Comparison of ENCODE assay signal across 7 mouse cellular contexts in the genomic region with DNA sequence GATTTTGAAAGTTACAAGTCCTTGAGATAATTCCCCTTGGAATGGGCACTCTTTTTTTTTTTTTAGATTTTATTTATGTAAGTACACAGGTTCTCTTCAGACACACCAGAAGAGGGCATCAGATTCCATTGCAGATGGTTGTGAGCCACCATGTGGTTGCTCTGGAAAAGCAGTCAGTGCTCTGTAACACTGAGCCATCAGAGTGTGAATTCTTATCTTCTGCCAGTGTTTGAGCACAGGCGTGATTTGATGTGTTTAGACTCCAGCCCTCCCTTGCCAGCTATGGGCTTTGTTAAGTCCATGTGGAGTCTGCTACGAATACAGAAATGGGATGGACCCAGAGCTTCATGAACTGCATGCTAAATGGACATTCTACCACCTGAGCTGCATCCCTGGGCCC. TPM values are rescaled to one million over a fixed set of nuclear protein-coding genes. Genes with fewer than 3 reads are reported as not detected.
A peak's percentile ranks its signal among the peaks of the same experiment; 100 is the strongest.
DNase-seq lines count a peak whose midpoint lies in the region; ATAC-seq lines count a peak whose summit lies in the region.

No protein-coding gene starts in this region.

- H3K4me3 ChIP-seq in forebrain, embryonic 16.5 days (replicated peaks; ENCODE audit: low read length): peak overlapping the region; percentile 88
- peak overlapping the region; percentile 85 for H3K4me3 ChIP-seq in neural tube, embryonic 11.5 days (ENCODE audit: low read depth, low read length)

- H3K36me3 ChIP-seq in forebrain, embryonic 16.5 days (ENCODE audit: control insufficient read depth, insufficient read depth): no peaks in the 10 kb centered on the region
- no peaks in the 10 kb centered on the region for H3K36me3 ChIP-seq in neural tube, embryonic 11.5 days (ENCODE audit: control insufficient read depth, insufficient read depth, low read length)

- H3K27ac ChIP-seq in forebrain, embryonic 16.5 days (ENCODE audit: low read length): 0 out of 2 replicates have a peak overlapping the region, but pooled peaks have one; percentile 27
- no peak overlapping the region for H3K27ac ChIP-seq in neural tube, embryonic 11.5 days (ENCODE audit: low read depth, low read length)

- ATAC-seq in forebrain, embryonic 16.5 days: no peak
- no peak for ATAC-seq in neural tube, embryonic 11.5 days (ENCODE audit: insufficient read depth, low FRiP score, low TSS enrichment)

- no peaks in the 10 kb centered on the region for H3K9me3 ChIP-seq in forebrain, embryonic 16.5 days (ENCODE audit: control insufficient read depth, low read length)
- H3K9me3 ChIP-seq in neural tube, embryonic 11.5 days (ENCODE audit: control insufficient read depth, low read length): no peaks in the 10 kb centered on the region

- H3K4me2 ChIP-seq in forebrain, embryonic 16.5 days (ENCODE audit: low read length): peak overlapping the region; percentile 80
- H3K4me2 ChIP-seq in neural tube, embryonic 11.5 days (ENCODE audit: low read depth): peak overlapping the region; percentile 89

- WGBS in forebrain, embryonic 16.5 days: 14% methylated on average over 2 of the region's 2 CpGs
- 59% methylated on average over 2 of the region's 2 CpGs for WGBS in neural tube, embryonic 11.5 days

- peaks cover 45% of the 10 kb centered on the region for H3K4me1 ChIP-seq in forebrain, embryonic 16.5 days (replicated peaks; ENCODE audit: control insufficient read depth, insufficient read depth, low read length)
- H3K4me1 ChIP-seq in neural tube, embryonic 11.5 days (ENCODE audit: control insufficient read depth, insufficient read depth, low read length): peaks cover 22% of the 10 kb centered on the region

- H3K9ac ChIP-seq in forebrain, embryonic 16.5 days (replicated peaks; ENCODE audit: low read depth, low read length): peak overlapping the region; percentile 91; the same call in 1 of the 2 replicates
- no peak overlapping the region for H3K9ac ChIP-seq in neural tube, embryonic 11.5 days (ENCODE audit: low read length)

- peak; percentile 15 to 25 for DNase-seq in layer of hippocampus, postnatal 10 days (ENCODE audit: low spot score in 2 of 2)
- DNase-seq in layer of hippocampus, postnatal 36 days: no peak
- peak; percentile 77 for DNase-seq in brain, adult 2 months (ENCODE audit: low read depth, low spot score)
- peak; percentile 5 for DNase-seq in liver
- DNase-seq in neural tube, embryonic 11.5 days (ENCODE audit: low spot score): no peak
- no peak for DNase-seq in layer of hippocampus, postnatal 25 days (ENCODE audit: extremely low spot score in 1 of 2, low spot score in 1 of 2)

- no peaks in the 10 kb centered on the region for H3K27me3 ChIP-seq in forebrain, embryonic 16.5 days (replicated peaks; ENCODE audit: control insufficient read depth, insufficient read depth, low read length)
- no peaks in the 10 kb centered on the region for H3K27me3 ChIP-seq in neural tube, embryonic 11.5 days (ENCODE audit: control insufficient read depth, insufficient read depth, low read length)

RNA-seq across cellular contexts. Expression of a gene that starts 1.7 kb away (rescaled TPM):
- total RNA-seq in layer of hippocampus, postnatal 10 days (2021): 10 to 100 TPM; 28.0 to 29.1 TPM
- total RNA-seq in layer of hippocampus, postnatal 36 days (2021): 10 to 100 TPM; 26.3 to 28.9 TPM
- 3.4 and 3.7 TPM in 2 replicates for polyA plus RNA-seq in forebrain, embryonic 16.5 days (2015; fragmentation: Nextera tagmentation; extraction: Ambion mirVana)
- 2.1 and 3.1 TPM in 2 replicates for polyA plus RNA-seq in neural tube, embryonic 11.5 days (2014; fragmentation: Nextera tagmentation; extraction: Ambion mirVana)
- total RNA-seq in layer of hippocampus, postnatal 25 days (2021): 10 to 100 TPM; 26.7 to 31.2 TPM

RNA-seq across cellular contexts. Expression of a gene that starts 2.0 kb away (rescaled TPM):
- total RNA-seq in layer of hippocampus, postnatal 10 days (2021): 1 to 10 TPM; 1.1 to 2.0 TPM
- 1 to 10 TPM; 1.1 to 2.5 TPM for total RNA-seq in layer of hippocampus, postnatal 36 days (2021)
- 0.44 and 2.3 TPM in 2 replicates for polyA plus RNA-seq in forebrain, embryonic 16.5 days (2015; fragmentation: Nextera tagmentation; extraction: Ambion mirVana)
- polyA plus RNA-seq in neural tube, embryonic 11.5 days (2014; fragmentation: Nextera tagmentation; extraction: Ambion mirVana): 0.65 and 1.1 TPM in 2 replicates
- total RNA-seq in layer of hippocampus, postnatal 25 days (2021): 1 to 10 TPM; 1.4 to 2.4 TPM

RNA-seq across cellular contexts. Expression of a gene that starts 2.3 kb away (rescaled TPM):
- total RNA-seq in layer of hippocampus, postnatal 10 days (2021): 10 to 100 TPM; 34.2 to 35.2 TPM
- total RNA-seq in layer of hippocampus, postnatal 36 days (2021): 10 to 100 TPM; 29.7 to 30.6 TPM
- 53.9 and 56.1 TPM in 2 replicates for polyA plus RNA-seq in forebrain, embryonic 16.5 days (2015; fragmentation: Nextera tagmentation; extraction: Ambion mirVana)
- 64.2 and 68.3 TPM in 2 replicates for polyA plus RNA-seq in neural tube, embryonic 11.5 days (2014; fragmentation: Nextera tagmentation; extraction: Ambion mirVana)
- 10 to 100 TPM; 30.7 to 31.1 TPM for total RNA-seq in layer of hippocampus, postnatal 25 days (2021)

RNA-seq across cellular contexts. Expression of a gene that starts 30.6 kb away (rescaled TPM):
- 10 to 100 TPM; 85.8 to 95.5 TPM for total RNA-seq in layer of hippocampus, postnatal 10 days (2021)
- total RNA-seq in layer of hippocampus, postnatal 36 days (2021): 10 to 100 TPM; 78.8 to 80.6 TPM
- polyA plus RNA-seq in forebrain, embryonic 16.5 days (2015; fragmentation: Nextera tagmentation; extraction: Ambion mirVana): 103 and 110 TPM in 2 replicates
- 37.2 and 49.3 TPM in 2 replicates for polyA plus RNA-seq in neural tube, embryonic 11.5 days (2014; fragmentation: Nextera tagmentation; extraction: Ambion mirVana)
- total RNA-seq in layer of hippocampus, postnatal 25 days (2021): 10 to 100 TPM; 76.1 to 79.5 TPM

RNA-seq across cellular contexts. Expression of a gene that starts 30.7 kb away (rescaled TPM):
- 10 to 100 TPM; 41.2 to 53.3 TPM for total RNA-seq in layer of hippocampus, postnatal 10 days (2021)
- 10 to 100 TPM; 63.7 to 64.6 TPM for total RNA-seq in layer of hippocampus, postnatal 36 days (2021)
- 121 and 122 TPM in 2 replicates for polyA plus RNA-seq in forebrain, embryonic 16.5 days (2015; fragmentation: Nextera tagmentation; extraction: Ambion mirVana)
- polyA plus RNA-seq in neural tube, embryonic 11.5 days (2014; fragmentation: Nextera tagmentation; extraction: Ambion mirVana): 69.3 and 93.0 TPM in 2 replicates
- 10 to 100 TPM; 59.0 to 61.0 TPM for total RNA-seq in layer of hippocampus, postnatal 25 days (2021)

Comparison
In these comparisons a context has a peak if more than half of its experiments do, and no peak if none do; other contexts are left out.
1. DNase-seq: peak in layer of hippocampus, postnatal 10 days (2 of 2), brain, adult 2 months (single experiment) and liver (single experiment); none in layer of hippocampus, postnatal 36 days (0 of 2), neural tube, embryonic 11.5 days (single experiment) and layer of hippocampus, postnatal 25 days (0 of 2).